Comparison of ENCODE assay signal across 19 mouse cellular contexts in genomic region chr2:156747315-156747714, GRCm38 (mm10). TPM values are rescaled to one million over a fixed set of nuclear protein-coding genes. Genes with fewer than 3 reads are reported as not detected.
"Had no signal": no experiment of that assay in that cellular context is flagged by ENCODE, and none has a peak within 500 bp of the region (broad histone marks: within the 10 kb centered on the region; RNA-seq: fewer than 3 reads in every experiment).

No protein-coding gene starts in this region.

- H3K9ac ChIP-seq: liver, embryonic 13.5 days; midbrain, embryonic 15.5 days; neural tube, embryonic 13.5 days; stomach, embryonic 15.5 days had no signal

- H3K9me3 ChIP-seq: liver, embryonic 13.5 days; midbrain, embryonic 15.5 days; neural tube, embryonic 13.5 days; stomach, embryonic 15.5 days had no signal

- H3K4me2 ChIP-seq: liver, embryonic 13.5 days; midbrain, embryonic 11.5 days; midbrain, embryonic 15.5 days; neural tube, embryonic 13.5 days; stomach, embryonic 15.5 days had no signal

- H3K27me3 ChIP-seq: liver, embryonic 13.5 days; midbrain, embryonic 15.5 days; neural tube, embryonic 13.5 days; stomach, embryonic 15.5 days had no signal

- ATAC-seq: midbrain, embryonic 15.5 days had no signal

- H3K4me3 ChIP-seq: layer of hippocampus, adult 2 months; liver, embryonic 13.5 days; midbrain, embryonic 15.5 days; myocyte; neural tube, embryonic 13.5 days; stomach, embryonic 15.5 days had no signal

- H3K27ac ChIP-seq: kidney, postnatal 0 days; layer of hippocampus, adult 2 months; liver, embryonic 13.5 days; midbrain, embryonic 15.5 days; neural tube, embryonic 13.5 days; stomach, embryonic 15.5 days had no signal

- DNase-seq: kidney, postnatal 25 days; layer of hippocampus, adult 9-11 months; liver, embryonic 13.5 days; lung, adult 2 months; lung, postnatal 14 days; lung, postnatal 4 days; retina, postnatal 1 day; right cerebral cortex, postnatal 25 days; spleen, adult 18-20 months; thymus, postnatal 25 days had no signal

RNA-seq across cellular contexts. Expression of gene Myl9, which starts 27.9 kb away (rescaled TPM):
- total RNA-seq: megakaryocyte progenitor cell, adult 5-6 weeks; megakaryocyte-erythroid progenitor cell, adult 5-6 weeks had no signal
